Mouse (Mus musculus) stomach, embryonic 16.5 days (tissue): ENCODE results near the gene Mthfd2l. TPM values are rescaled to one million over a fixed set of nuclear protein-coding genes. Genes with fewer than 3 reads are reported as not detected.

Experiments
- ATAC-seq: fragments of 200-750 bp; cut with Nextera tagmentation; 2 replicates; pipeline ENCODE4 v1.8.0; 2017; ENCODE audit warnings: moderate number of reproducible peaks, moderate TSS enrichment; ENCODE audit not compliant: insufficient read depth, low FRiP score
- H3K27ac ChIP-seq: fragments of 300-500 bp; sonication (generic); 2 replicates; pipeline ENCODE4 v1.5.1; 2014; ENCODE audit warnings: low read length
- H3K27me3 ChIP-seq: fragments of 300-500 bp; sonication (generic); 2 replicates; pipeline ENCODE4 v1.6.1; 2014; ENCODE audit warnings: low read length, control low read depth, mixed read lengths; ENCODE audit not compliant: control insufficient read depth, insufficient read depth
- H3K36me3 ChIP-seq: fragments of 300-500 bp; sonication (generic); 2 replicates; pipeline ENCODE4 v1.6.1; 2014; ENCODE audit warnings: low read length; ENCODE audit not compliant: control insufficient read depth, insufficient read depth
- H3K4me1 ChIP-seq: fragments of 300-500 bp; sonication (generic); 2 replicates; pipeline ENCODE4 v1.6.1; 2014; ENCODE audit warnings: low read length, control low read depth, mixed read lengths; ENCODE audit not compliant: control insufficient read depth, insufficient read depth
- H3K4me2 ChIP-seq: fragments of 300-500 bp; sonication (generic); 2 replicates; pipeline ENCODE4 v1.6.1; 2014; ENCODE audit warnings: low read depth, low read length, mixed read lengths
- H3K4me3 ChIP-seq: fragments of 300-500 bp; sonication (generic); replicated peaks from 2 replicates; pipeline ENCODE4 v1.5.1; 2014; ENCODE audit warnings: mild to moderate bottlenecking, low read length
- H3K9ac ChIP-seq: fragments of 300-500 bp; sonication (generic); 2 replicates; pipeline ENCODE4 v1.6.1; 2014; ENCODE audit warnings: low read length
- H3K9me3 ChIP-seq: fragments of 300-500 bp; sonication (generic); replicated peaks from 2 replicates; pipeline ENCODE4 v1.6.1; 2016; ENCODE audit warnings: low read length, control low read depth; ENCODE audit not compliant: control insufficient read depth
- WGBS: fragments of 180-500 bp; shearing (Covaris S2); extraction: QIAGEN DNeasy Blood & Tissue Kit; methylation state at CpG from one replicate; pipeline ENCODE4 v1.1.7; 2014; 5-methylcytosine and 5-hydroxymethylcytosine counted together
- polyA plus RNA-seq: library from polyadenylated mRNA; unstranded; fragments of >200 nt; fragmentation: Nextera tagmentation; extraction: Ambion mirVana; gene quantifications from 2 replicates; pipeline ENCODE4 v1.2.1, GENCODE M21; 2015

Mthfd2l gene
- polyA plus RNA-seq, 1 experiment from 2014 or later = 32.9 TPM

- Histone ChIP-seq H3K27ac (no peak within 1 kb of the TSS; the same call in 1 of the 2 replicates), H3K9ac (no peak within 1 kb of the TSS), H3K4me2 (no peak within 1 kb of the TSS), H3K4me3 (no peak within 1 kb of the TSS), H3K27me3 (no peaks in the 10 kb centered on the region), H3K36me3 (no peaks in the 10 kb centered on the region), H3K4me1 (no peaks in the 10 kb centered on the region), H3K9me3 (no peaks in the 10 kb centered on the region)
- no peak for ATAC-seq
- 78% methylated on average over 6 of the region's 6 CpGs for WGBS
Observed at GRCm38 (mm10) chr5:91027164-91027563, 96.2 kb downstream of the Mthfd2l start, which contains the start of gene Epgn. TSS of gene Epgn (plus strand) at chr5:91027464.

GRCm38 (mm10) chr5:91027840-91028239 is 96.9 kb downstream of the Mthfd2l start:
- WGBS = 44% methylated on average over 1 of the region's 1 CpGs
- ATAC-seq = peak; percentile 74; the same call in 1 of the 2 replicates

GRCm38 (mm10) chr5:91030629-91031028 is 99.7 kb downstream of the Mthfd2l start:
- Histone ChIP-seq H3K4me3 (no peak overlapping the region), H3K9ac (no peak overlapping the region), H3K4me2 (no peak overlapping the region), H3K9me3 (no peaks in the 10 kb centered on the region), H3K36me3 (no peaks in the 10 kb centered on the region), H3K27ac (no peak overlapping the region), H3K27me3 (no peaks in the 10 kb centered on the region), H3K4me1 (no peaks in the 10 kb centered on the region)
- ATAC-seq = no peak
- 86% methylated on average over 2 of the region's 2 CpGs for WGBS

More at GRCm38 (mm10) chr5:91027840-91028239, 96.9 kb downstream of the Mthfd2l start:
- no peaks in the 10 kb centered on the region for H3K9me3 ChIP-seq
- H3K27ac ChIP-seq = no peak overlapping the region; the same call in 1 of the 2 replicates
- no peak overlapping the region for H3K9ac ChIP-seq
- H3K4me2 ChIP-seq = no peak overlapping the region
- H3K27me3 ChIP-seq = no peaks in the 10 kb centered on the region
- no peaks in the 10 kb centered on the region for H3K4me1 ChIP-seq
- H3K4me3 ChIP-seq = no peak overlapping the region
- no peaks in the 10 kb centered on the region for H3K36me3 ChIP-seq

GRCm38 (mm10) chr5:91035341-91035740 is 104.4 kb downstream of the Mthfd2l start:
- H3K9ac ChIP-seq = no peak overlapping the region
- no peaks in the 10 kb centered on the region for H3K27me3 ChIP-seq
- ATAC-seq = no peak
- H3K27ac ChIP-seq = no peak overlapping the region
- H3K9me3 ChIP-seq = no peaks in the 10 kb centered on the region
- no peaks in the 10 kb centered on the region for H3K36me3 ChIP-seq
- WGBS = 72% methylated on average over 2 of the region's 2 CpGs
- 0 out of 2 replicates have a peak, but pooled peaks cover 3% of the 10 kb centered on the region for H3K4me1 ChIP-seq
- H3K4me3 ChIP-seq = no peak overlapping the region
- H3K4me2 ChIP-seq = no peak overlapping the region

GRCm38 (mm10) chr5:91036628-91037027 is 105.7 kb downstream of the Mthfd2l start:
- 72% methylated on average over 4 of the region's 4 CpGs for WGBS
- H3K4me3 ChIP-seq = no peak overlapping the region
- H3K9me3 ChIP-seq = no peaks in the 10 kb centered on the region
- H3K27me3 ChIP-seq = no peaks in the 10 kb centered on the region
- no peak overlapping the region for H3K9ac ChIP-seq
- no peaks in the 10 kb centered on the region for H3K36me3 ChIP-seq
- ATAC-seq = no peak
- H3K27ac ChIP-seq = no peak overlapping the region
- 0 out of 2 replicates have a peak, but pooled peaks cover 3% of the 10 kb centered on the region for H3K4me1 ChIP-seq
- H3K4me2 ChIP-seq = no peak overlapping the region

- Histone ChIP-seq H3K27ac (no peak overlapping the region), H3K27me3 (no peaks in the 10 kb centered on the region), H3K4me1 (0 out of 2 replicates have a peak, but pooled peaks cover 3% of the 10 kb centered on the region), H3K9me3 (no peaks in the 10 kb centered on the region), H3K4me2 (no peak overlapping the region), H3K36me3 (no peaks in the 10 kb centered on the region), H3K4me3 (no peak overlapping the region), H3K9ac (no peak overlapping the region)
- 75% methylated on average over 2 of the region's 2 CpGs for WGBS
- ATAC-seq = no peak
Observed at GRCm38 (mm10) chr5:91037756-91038155, 106.8 kb downstream of the Mthfd2l start.

- no peak overlapping the region for H3K4me3 ChIP-seq
- no peak overlapping the region for H3K27ac ChIP-seq
- H3K36me3 ChIP-seq = no peaks in the 10 kb centered on the region
- no peaks in the 10 kb centered on the region for H3K27me3 ChIP-seq
- no peak overlapping the region for H3K9ac ChIP-seq
- no peak overlapping the region for H3K4me2 ChIP-seq
- peak; percentile 95 for ATAC-seq
- H3K9me3 ChIP-seq = no peaks in the 10 kb centered on the region
- 9% methylated on average over 2 of the region's 2 CpGs for WGBS
- H3K4me1 ChIP-seq = 0 out of 2 replicates have a peak, but pooled peaks cover 3% of the 10 kb centered on the region
Observed at GRCm38 (mm10) chr5:91038547-91038946, 107.6 kb downstream of the Mthfd2l start.

- Histone ChIP-seq H3K9me3 (no peaks in the 10 kb centered on the region), H3K4me2 (no peak overlapping the region), H3K4me3 (no peak overlapping the region), H3K36me3 (no peaks in the 10 kb centered on the region), H3K27ac (no peak overlapping the region), H3K27me3 (no peaks in the 10 kb centered on the region), H3K9ac (no peak overlapping the region), H3K4me1 (0 out of 2 replicates have a peak, but pooled peaks cover 3% of the 10 kb centered on the region)
- WGBS = 70% methylated on average over 2 of the region's 2 CpGs
- no peak for ATAC-seq
Observed at GRCm38 (mm10) chr5:91038963-91039362, 108.0 kb downstream of the Mthfd2l start.

- WGBS = 36% methylated on average over 6 of the region's 6 CpGs
- Histone ChIP-seq H3K9ac (no peak overlapping the region), H3K36me3 (no peaks in the 10 kb centered on the region), H3K4me3 (no peak overlapping the region), H3K4me2 (no peak overlapping the region), H3K27ac (no peak overlapping the region), H3K9me3 (no peaks in the 10 kb centered on the region), H3K27me3 (no peaks in the 10 kb centered on the region), H3K4me1 (no peaks in the 10 kb centered on the region)
- peak; percentile 47; the same call in 1 of the 2 replicates for ATAC-seq
Observed at GRCm38 (mm10) chr5:91047987-91048386, 117.1 kb downstream of the Mthfd2l start.
